Mouse (Mus musculus) bone marrow, adult 2 months (tissue): ENCODE data around the gene 1700010I14Rik. TPM values are rescaled to one million over a fixed set of nuclear protein-coding genes. Genes with fewer than 3 reads are reported as not detected.

ENCODE experiments used
- H3K27ac ChIP-seq: fragments of 200-500 bp; 2 replicates; pipeline ENCODE4 v1.5.1; 2012; ENCODE audit warnings: low read depth, mild to moderate bottlenecking, control low read depth, inconsistent platforms, low read length; ENCODE audit not compliant: control insufficient read depth, poor library complexity, insufficient read depth
- H3K4me1 ChIP-seq: fragments of 200-500 bp; 2 replicates; pipeline ENCODE4 v1.6.1; 2011; ENCODE audit warnings: low read length; ENCODE audit not compliant: control insufficient read depth, insufficient read depth
- H3K4me3 ChIP-seq: fragments of 200-500 bp; replicated peaks from 2 replicates; pipeline ENCODE3; 2011; ENCODE audit warnings: mild to moderate bottlenecking, low read depth, low read length, control low read depth; ENCODE audit not compliant: control insufficient read depth
- CTCF ChIP-seq: fragments of 200-500 bp; IDR thresholded peaks from 2 replicates; pipeline ENCODE4 v1.5.1; 2011; ENCODE audit warnings: low read length, control low read depth; ENCODE audit not compliant: control insufficient read depth, insufficient read depth
- POLR2A ChIP-seq: fragments of 200-500 bp; IDR thresholded peaks from 2 replicates; pipeline ENCODE4 v1.6.1; 2011; ENCODE audit warnings: low read depth, mild to moderate bottlenecking, control low read depth, low read length, borderline replicate concordance; ENCODE audit not compliant: control insufficient read depth
- WGBS: fragments of 180-500 bp; shearing (Covaris S2); methylation state at CpG from one replicate; pipeline ENCODE4 v1.1.7; 2018; 5-methylcytosine and 5-hydroxymethylcytosine counted together
- polyA plus RNA-seq: library from polyadenylated mRNA; stranded (reverse); fragments of >200 nt; gene quantifications from 2 replicates; pipeline ENCODE4 v1.2.4, GENCODE M21; 2011; ENCODE audit warnings: low replicate concordance; ENCODE audit not compliant: missing spikeins, insufficient read depth, insufficient read length

Gene 1700010I14Rik
- 2.3 and 5.4 TPM in 2 replicates for polyA plus RNA-seq

- H3K4me3 ChIP-seq = peak within 1 kb of the TSS; percentile 77
- WGBS = 0% methylated on average over 13 of the region's 13 CpGs
- H3K27ac ChIP-seq = peak within 1 kb of the TSS; percentile 69
- TF ChIP-seq POLR2A = peak; percentile 41; the same call in 1 of the 2 replicates
- peak; percentile 55; the same call in 1 of the 2 replicates for TF ChIP-seq CTCF
- peaks cover 3% of the 10 kb centered on the region for H3K4me1 ChIP-seq
Measured at GRCm38 (mm10) chr17:8988119-8988807, at the start of gene 1700010I14Rik. 1700010I14Rik (plus strand) TSS chr17:8988333.

GRCm38 (mm10) chr17:8951588-8951987 is 36.5 kb upstream of the 1700010I14Rik start:
- TF ChIP-seq CTCF (no peak), POLR2A (no peak)
- WGBS = 80% methylated on average over 5 of the region's 5 CpGs
- H3K4me3 ChIP-seq = no peak overlapping the region
- no peak overlapping the region for H3K27ac ChIP-seq
- H3K4me1 ChIP-seq = no peaks in the 10 kb centered on the region

GRCm38 (mm10) chr17:8952951-8953350 is 35.2 kb upstream of the 1700010I14Rik start:
- TF ChIP-seq CTCF (no peak), POLR2A (no peak)
- Histone ChIP-seq H3K4me1 (no peaks in the 10 kb centered on the region), H3K27ac (no peak overlapping the region), H3K4me3 (no peak overlapping the region)
- WGBS = 84% methylated on average over 8 of the region's 8 CpGs

- H3K4me1 ChIP-seq = no peaks in the 10 kb centered on the region
- 80% methylated on average over 6 of the region's 6 CpGs for WGBS
- no peak overlapping the region for H3K4me3 ChIP-seq
- TF ChIP-seq CTCF = no peak
- TF ChIP-seq POLR2A = no peak
- no peak overlapping the region for H3K27ac ChIP-seq
Measured at GRCm38 (mm10) chr17:8958125-8958524, 30.0 kb upstream of the 1700010I14Rik start.

- 87% methylated on average over 4 of the region's 4 CpGs for WGBS
- no peaks in the 10 kb centered on the region for H3K4me1 ChIP-seq
- no peak overlapping the region for H3K27ac ChIP-seq
- TF ChIP-seq POLR2A (no peak), CTCF (no peak)
- no peak overlapping the region for H3K4me3 ChIP-seq
Measured at GRCm38 (mm10) chr17:8960386-8960785, 27.7 kb upstream of the 1700010I14Rik start.

GRCm38 (mm10) chr17:8961097-8961496 is 27.0 kb upstream of the 1700010I14Rik start:
- no peaks in the 10 kb centered on the region for H3K4me1 ChIP-seq
- 87% methylated on average over 5 of the region's 5 CpGs for WGBS
- TF ChIP-seq POLR2A (no peak), CTCF (no peak)
- H3K27ac ChIP-seq = no peak overlapping the region
- H3K4me3 ChIP-seq = no peak overlapping the region

GRCm38 (mm10) chr17:8961644-8962043 is 26.5 kb upstream of the 1700010I14Rik start:
- 89% methylated on average over 14 of the region's 14 CpGs for WGBS
- Histone ChIP-seq H3K4me1 (no peaks in the 10 kb centered on the region), H3K27ac (no peak overlapping the region), H3K4me3 (no peak overlapping the region)
- TF ChIP-seq CTCF (no peak), POLR2A (no peak)

GRCm38 (mm10) chr17:8965177-8965576 is 23.0 kb upstream of the 1700010I14Rik start:
- 73% methylated on average over 6 of the region's 6 CpGs for WGBS
- no peak overlapping the region for H3K27ac ChIP-seq
- TF ChIP-seq POLR2A = no peak
- no peak overlapping the region for H3K4me3 ChIP-seq
- no peaks in the 10 kb centered on the region for H3K4me1 ChIP-seq
